Comparison of ENCODE assay signal across 19 mouse cellular contexts in the genomic region with DNA sequence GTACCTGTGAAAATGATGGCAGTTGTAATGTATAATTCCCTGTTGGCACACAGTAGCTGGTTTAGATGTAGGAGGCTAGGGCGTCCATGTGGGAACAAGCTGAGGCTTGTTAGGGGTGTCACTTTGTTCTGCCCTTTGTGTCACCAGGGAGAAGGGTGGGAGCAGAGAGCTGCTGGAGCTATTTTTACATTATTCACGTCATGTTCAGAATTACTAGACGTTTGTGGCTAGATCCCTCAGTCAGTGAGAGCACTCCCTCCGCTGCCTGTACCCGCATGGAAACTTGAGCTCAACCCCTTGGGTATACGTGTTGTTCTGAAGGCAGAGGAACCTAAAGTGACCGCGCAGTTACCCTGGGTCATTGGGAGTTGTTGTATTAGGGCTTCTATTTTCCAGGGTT. TPM values are rescaled to one million over a fixed set of nuclear protein-coding genes. Genes with fewer than 3 reads are reported as not detected.
DNase-seq lines count a peak whose midpoint lies in the region; ATAC-seq lines count a peak whose summit lies in the region.
"Had no signal": no experiment of that assay in that cellular context is flagged by ENCODE, and none has a peak within 500 bp of the region (broad histone marks: within the 10 kb centered on the region; RNA-seq: fewer than 3 reads in every experiment).

No protein-coding gene starts in this region.

- peak overlapping the region; percentile 20 for H3K4me2 ChIP-seq in heart, embryonic 12.5 days
- H3K4me2 ChIP-seq: forebrain, embryonic 15.5 days; liver, embryonic 11.5 days had no signal

- 0 out of 2 replicates have a peak, but pooled peaks cover 9% of the 10 kb centered on the region for H3K36me3 ChIP-seq in heart, embryonic 12.5 days
- H3K36me3 ChIP-seq: forebrain, embryonic 15.5 days had no signal

- intact Hi-C loops in heart, postnatal 14 days (cut with DNase I): no loop called here

- no peaks in the 10 kb centered on the region for H3K9me3 ChIP-seq in heart, embryonic 12.5 days (replicated peaks)
- H3K9me3 ChIP-seq: forebrain, embryonic 15.5 days had no signal

- peak; percentile 39 to 49 for DNase-seq in heart, adult 18-20 months
- DNase-seq in heart, postnatal 14 days: no peak
- DNase-seq in skeletal muscle tissue, adult 2 months (ENCODE audit: low read depth, low spot score): peak; percentile 49
- DNase-seq in kidney, postnatal 10 days: no peak
- no peak for DNase-seq in spleen, adult 18-20 months
- no peak for DNase-seq in spleen, adult 12 weeks (ENCODE audit: low spot score)
- DNase-seq: cerebellum, adult 8-10 months; kidney, adult 8-10 months; kidney, postnatal 4 days; lung, adult 2 months; lung, postnatal 4 days; midbrain, embryonic 14.5 days; retina, postnatal 1 day; right cerebral cortex, postnatal 4 days; thymus, postnatal 14 days had no signal

- 0 out of 2 replicates have a peak overlapping the region, but pooled peaks have one; percentile 6 for H3K9ac ChIP-seq in heart, embryonic 12.5 days
- H3K9ac ChIP-seq: forebrain, embryonic 15.5 days had no signal

- H3K4me3 ChIP-seq in heart, embryonic 12.5 days: no peak overlapping the region
- H3K4me3 ChIP-seq: forebrain, embryonic 15.5 days had no signal

- H3K4me1 ChIP-seq in heart, embryonic 12.5 days (replicated peaks): peaks cover 88% of the 10 kb centered on the region

- 53% methylated on average over 8 of the region's 8 CpGs for WGBS in heart, embryonic 12.5 days

- H3K27me3 ChIP-seq in heart, embryonic 12.5 days (replicated peaks): no peaks in the 10 kb centered on the region
- H3K27me3 ChIP-seq: forebrain, embryonic 15.5 days had no signal

- H3K27ac ChIP-seq in heart, embryonic 12.5 days (ENCODE audit: poor library complexity, severe bottlenecking): peak overlapping the region; percentile 71
- H3K27ac ChIP-seq: forebrain, embryonic 15.5 days had no signal

- ATAC-seq in common myeloid progenitor, adult 5-6 weeks (replicated peaks; ENCODE audit: low read depth, poor library complexity, severe bottlenecking): peak; percentile 40; the same call in 1 of the 2 replicates
- 0 out of 2 replicates have a peak, but pooled peaks have one; percentile 19 for ATAC-seq in heart, embryonic 12.5 days (ENCODE audit: insufficient number of reproducible peaks, low FRiP score)
- ATAC-seq: forebrain, embryonic 15.5 days had no signal

RNA-seq across cellular contexts. Expression of a gene that starts 58.4 kb away (rescaled TPM):
- 10 to 100 TPM; 27.5 to 37.9 TPM for total RNA-seq in heart, adult 18-20 months (2021)
- 10 to 100 TPM; 42.5 to 46.9 TPM for total RNA-seq in heart, postnatal 14 days (2021)
- 40.5 and 53.3 TPM in 2 replicates for total RNA-seq in common myeloid progenitor, adult 5-6 weeks (2017)
- polyA plus RNA-seq in heart, embryonic 12.5 days (2016; fragmentation: Nextera tagmentation; extraction: Ambion mirVana): 101 and 105 TPM in 2 replicates

Comparison
In these comparisons a context has a peak if more than half of its experiments do, and no peak if none do; other contexts are left out.
1. DNase-seq: peak in heart, adult 18-20 months (2 of 2) and skeletal muscle tissue, adult 2 months (single experiment); none in heart, postnatal 14 days (0 of 2), kidney, postnatal 10 days (single experiment), spleen, adult 18-20 months (0 of 2) and spleen, adult 12 weeks (single experiment).